Mouse (Mus musculus): ENCODE data around the gene Itpr2. TPM values are rescaled to one million over a fixed set of nuclear protein-coding genes. Genes with fewer than 3 reads are reported as not detected.

Itpr2 gene
- polyA plus RNA-seq, 1 experiment: 31.9 TPM

DNA sequence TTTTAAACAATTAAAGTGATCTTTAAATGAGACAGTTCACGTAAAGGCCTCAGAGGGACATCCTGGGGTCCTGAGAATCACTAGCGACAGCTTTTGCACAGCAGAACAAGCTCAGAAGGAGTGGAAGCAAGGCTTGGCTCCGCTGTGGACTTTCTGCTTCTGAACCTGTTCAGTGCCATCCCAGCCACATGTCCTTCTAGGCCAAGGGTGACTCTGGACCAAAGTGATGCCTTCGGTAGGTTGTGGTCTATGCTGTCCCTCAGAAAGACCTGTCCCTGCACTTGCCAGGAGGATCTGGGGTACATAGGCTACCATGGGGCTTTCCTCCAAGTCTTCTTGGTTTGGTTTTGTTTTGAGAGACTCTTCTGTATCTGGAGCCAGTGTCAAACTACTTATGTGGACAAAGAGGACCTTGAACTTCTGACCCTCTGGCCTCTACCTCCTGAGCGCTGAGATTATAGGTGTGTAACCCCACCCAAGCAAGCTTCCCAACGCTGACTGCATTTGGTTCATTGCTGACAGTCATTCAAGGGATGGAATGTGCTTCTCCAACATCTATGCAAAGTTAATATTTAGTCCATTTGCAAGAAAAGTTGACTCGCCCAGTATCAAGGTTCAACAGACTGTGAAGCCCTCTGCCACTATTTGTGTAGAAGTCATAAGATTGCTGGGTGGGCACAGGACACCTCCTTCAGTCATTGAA, 241.2 kb downstream of the Itpr2 start:
- H3K4me3 ChIP-seq (ENCODE audit: insufficient read depth, low read depth, low read length): no peak overlapping the region
- H3K27me3 ChIP-seq (replicated peaks; ENCODE audit: control insufficient read depth, insufficient read depth, low read length): no peaks in the 10 kb centered on the region
- H3K36me3 ChIP-seq (ENCODE audit: control insufficient read depth, insufficient read depth, low read length): no peaks in the 10 kb centered on the region
- 56% methylated on average over 7 of the region's 7 CpGs for WGBS
- TF ChIP-seq POLR2A (IDR thresholded peaks at IDR 0.05; ENCODE audit: low read depth, low read length) (no peak), CTCF (conservative IDR thresholded peaks at IDR 0.05; ENCODE audit: insufficient read depth, insufficient read length, low read depth, low read length) (no peak)
- H3K4me1 ChIP-seq (ENCODE audit: control insufficient read depth, insufficient read depth, low read length): peaks cover 4% of the 10 kb centered on the region; the same call in 1 of the 2 replicates
- peak; percentile 88 for DNase-seq
- H3K27ac ChIP-seq (ENCODE audit: insufficient read depth, low read depth, low read length): peak overlapping the region; percentile 98

DNA sequence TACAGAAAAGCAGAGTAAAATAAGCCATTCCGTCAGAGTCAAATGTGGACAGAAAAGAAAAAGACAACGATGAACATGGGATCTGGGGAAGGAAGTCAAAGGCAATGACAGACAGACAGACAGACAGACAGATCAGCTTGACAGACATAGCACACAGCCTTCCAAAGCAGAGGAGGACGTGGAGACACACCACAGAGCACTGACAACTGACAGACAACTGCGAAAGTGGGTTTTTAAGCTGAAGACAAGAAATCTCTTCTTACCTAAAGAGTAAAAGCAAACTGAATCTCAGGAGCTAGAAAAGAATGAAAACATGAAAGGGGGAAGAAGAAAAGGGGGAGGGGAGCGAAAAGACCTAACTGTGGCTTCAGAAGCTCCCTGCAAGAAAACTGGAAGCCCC, 243.3 kb downstream of the Itpr2 start:
- no peak for DNase-seq
- peaks cover 4% of the 10 kb centered on the region; the same call in 1 of the 2 replicates for H3K4me1 ChIP-seq (ENCODE audit: control insufficient read depth, insufficient read depth, low read length)
- H3K27ac ChIP-seq (ENCODE audit: insufficient read depth, low read depth, low read length): no peak overlapping the region
- H3K27me3 ChIP-seq (replicated peaks; ENCODE audit: control insufficient read depth, insufficient read depth, low read length): no peaks in the 10 kb centered on the region
- no peak overlapping the region for H3K4me3 ChIP-seq (ENCODE audit: insufficient read depth, low read depth, low read length)
- no peak for TF ChIP-seq CTCF (conservative IDR thresholded peaks at IDR 0.05; ENCODE audit: insufficient read depth, insufficient read length, low read depth, low read length)
- no peak for TF ChIP-seq POLR2A (IDR thresholded peaks at IDR 0.05; ENCODE audit: low read depth, low read length)
- 96% methylated on average over 5 of the region's 5 CpGs for WGBS
- H3K36me3 ChIP-seq (ENCODE audit: control insufficient read depth, insufficient read depth, low read length): no peaks in the 10 kb centered on the region

DNA sequence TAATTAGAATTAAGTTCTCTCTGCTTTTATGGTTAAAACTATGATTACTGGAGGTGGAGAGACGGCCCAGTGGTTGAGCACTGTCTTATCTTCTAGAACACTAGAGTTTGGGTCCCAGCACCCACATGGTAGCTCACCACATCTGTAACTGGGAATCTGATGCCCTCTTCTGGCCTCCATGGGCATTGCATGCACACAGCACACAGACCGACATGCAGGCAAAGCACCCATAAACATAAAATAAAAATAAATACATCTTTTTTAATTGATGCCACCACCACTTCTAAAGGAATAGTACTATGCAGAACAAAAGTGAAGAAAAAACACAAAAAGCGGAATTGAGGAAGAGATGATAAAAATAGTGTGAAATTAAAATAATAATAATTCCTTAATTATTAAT, 243.8 kb downstream of the Itpr2 start:
- TF ChIP-seq CTCF (conservative IDR thresholded peaks at IDR 0.05; ENCODE audit: insufficient read depth, insufficient read length, low read depth, low read length) (0 out of 2 replicates have a peak, but pooled peaks have one; percentile 21), POLR2A (IDR thresholded peaks at IDR 0.05; ENCODE audit: low read depth, low read length) (no peak)
- WGBS: over 99% methylated on average over 3 of the region's 3 CpGs
- DNase-seq: no peak

DNA sequence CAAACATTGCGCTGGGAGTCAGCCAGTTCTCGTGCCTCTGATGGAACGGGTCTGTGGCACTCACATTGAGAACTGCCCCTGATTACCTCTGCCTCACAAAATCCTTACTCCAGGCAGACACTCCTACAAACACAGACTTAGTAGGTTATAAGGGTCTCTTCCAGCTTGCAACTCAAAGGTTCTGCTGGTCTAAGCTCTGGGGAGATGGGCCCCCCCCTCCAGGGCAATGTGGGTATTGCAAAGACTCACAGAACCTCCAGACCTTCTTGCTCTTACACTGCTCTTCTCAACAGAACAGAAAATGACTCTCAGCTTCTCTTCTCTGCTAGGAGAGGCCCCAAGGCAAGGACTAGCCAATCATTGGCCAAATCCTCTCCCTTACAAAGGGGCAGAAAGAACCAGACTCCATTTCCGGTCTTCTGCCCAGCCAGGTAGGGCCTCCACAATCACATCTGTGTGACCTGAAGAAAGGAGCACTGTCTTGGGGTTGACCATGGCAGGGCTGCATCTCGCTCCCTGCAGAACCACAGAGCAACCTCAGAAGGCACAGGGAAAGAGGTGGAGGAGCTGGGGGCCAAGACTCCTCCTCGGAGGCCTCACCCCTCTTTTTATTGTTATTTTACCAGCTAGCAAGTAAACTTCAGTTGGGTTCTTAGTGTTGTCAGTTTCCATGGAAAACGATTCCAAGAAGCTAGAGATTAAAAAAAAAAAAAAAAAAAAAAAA, 244.9 kb downstream of the Itpr2 start:
- TF ChIP-seq POLR2A (IDR thresholded peaks at IDR 0.05; ENCODE audit: low read depth, low read length) (no peak), CTCF (conservative IDR thresholded peaks at IDR 0.05; ENCODE audit: insufficient read depth, insufficient read length, low read depth, low read length) (no peak; the same call in 1 of the 2 replicates)
- Histone ChIP-seq H3K27ac (ENCODE audit: insufficient read depth, low read depth, low read length) (no peak overlapping the region), H3K36me3 (ENCODE audit: control insufficient read depth, insufficient read depth, low read length) (no peaks in the 10 kb centered on the region), H3K27me3 (replicated peaks; ENCODE audit: control insufficient read depth, insufficient read depth, low read length) (no peaks in the 10 kb centered on the region), H3K4me3 (ENCODE audit: insufficient read depth, low read depth, low read length) (no peak overlapping the region), H3K4me1 (ENCODE audit: control insufficient read depth, insufficient read depth, low read length) (peaks cover 4% of the 10 kb centered on the region; the same call in 1 of the 2 replicates)
- WGBS: 87% methylated on average over 7 of the region's 7 CpGs
- no peak for DNase-seq

More for the DNA sequence above, 243.8 kb downstream of the Itpr2 start:
- no peak overlapping the region for H3K4me3 ChIP-seq (ENCODE audit: insufficient read depth, low read depth, low read length)
- H3K4me1 ChIP-seq (ENCODE audit: control insufficient read depth, insufficient read depth, low read length): peaks cover 4% of the 10 kb centered on the region; the same call in 1 of the 2 replicates
- no peaks in the 10 kb centered on the region for H3K36me3 ChIP-seq (ENCODE audit: control insufficient read depth, insufficient read depth, low read length)
- H3K27ac ChIP-seq (ENCODE audit: insufficient read depth, low read depth, low read length): no peak overlapping the region
- no peaks in the 10 kb centered on the region for H3K27me3 ChIP-seq (replicated peaks; ENCODE audit: control insufficient read depth, insufficient read depth, low read length)

DNA sequence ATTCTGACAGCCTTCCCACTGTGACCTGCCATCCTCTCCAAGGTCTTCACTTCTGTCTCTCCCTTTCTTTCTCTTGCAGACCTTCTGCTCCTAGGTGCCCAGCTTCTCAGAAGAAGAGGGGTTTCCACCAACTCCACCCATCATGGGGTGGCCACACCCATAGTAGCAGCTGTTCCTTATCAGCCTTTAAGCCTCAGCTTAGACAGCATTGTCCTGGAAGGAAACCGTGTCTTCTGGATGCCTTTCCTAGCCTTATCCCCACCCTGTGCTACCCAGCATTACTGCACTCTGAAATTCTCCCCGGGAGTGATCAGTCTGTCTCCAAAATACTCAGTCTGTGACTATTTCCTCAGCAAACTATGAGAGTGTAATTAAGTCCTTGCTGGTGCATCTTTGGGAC, 245.6 kb downstream of the Itpr2 start:
- H3K36me3 ChIP-seq (ENCODE audit: control insufficient read depth, insufficient read depth, low read length): no peaks in the 10 kb centered on the region
- H3K4me1 ChIP-seq (ENCODE audit: control insufficient read depth, insufficient read depth, low read length): peaks cover 4% of the 10 kb centered on the region; the same call in 1 of the 2 replicates
- H3K4me3 ChIP-seq (ENCODE audit: insufficient read depth, low read depth, low read length): no peak overlapping the region
- no peaks in the 10 kb centered on the region for H3K27me3 ChIP-seq (replicated peaks; ENCODE audit: control insufficient read depth, insufficient read depth, low read length)
- 44% methylated on average over 2 of the region's 2 CpGs for WGBS
- DNase-seq: no peak
- H3K27ac ChIP-seq (ENCODE audit: insufficient read depth, low read depth, low read length): no peak overlapping the region
- TF ChIP-seq POLR2A (IDR thresholded peaks at IDR 0.05; ENCODE audit: low read depth, low read length) (no peak), CTCF (conservative IDR thresholded peaks at IDR 0.05; ENCODE audit: insufficient read depth, insufficient read length, low read depth, low read length) (no peak)

DNA sequence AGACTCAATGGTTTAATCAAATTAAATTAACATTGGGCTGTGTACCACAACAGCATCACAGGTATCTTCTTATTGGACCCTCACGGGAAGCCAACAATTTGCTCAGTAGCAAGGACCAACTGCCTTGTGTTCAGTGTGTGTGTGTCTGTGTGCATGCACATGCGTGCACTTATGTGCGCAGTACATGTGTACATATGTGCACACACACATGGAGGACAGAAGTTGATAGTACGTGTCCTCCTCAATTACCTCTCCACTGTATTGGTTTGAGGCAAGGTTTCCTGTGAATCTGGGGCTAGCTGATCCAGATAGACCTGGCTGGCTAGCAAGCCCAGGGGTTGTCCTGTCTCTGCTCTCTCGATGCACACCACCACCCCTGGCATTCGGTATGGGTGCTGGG, 246.4 kb downstream of the Itpr2 start:
- H3K36me3 ChIP-seq (ENCODE audit: control insufficient read depth, insufficient read depth, low read length): no peaks in the 10 kb centered on the region
- no peak overlapping the region for H3K4me3 ChIP-seq (ENCODE audit: insufficient read depth, low read depth, low read length)
- no peak for TF ChIP-seq CTCF (conservative IDR thresholded peaks at IDR 0.05; ENCODE audit: insufficient read depth, insufficient read length, low read depth, low read length)
- no peak for TF ChIP-seq POLR2A (IDR thresholded peaks at IDR 0.05; ENCODE audit: low read depth, low read length)
- H3K27ac ChIP-seq (ENCODE audit: insufficient read depth, low read depth, low read length): no peak overlapping the region
- peaks cover 2% of the 10 kb centered on the region; the same call in 1 of the 2 replicates for H3K4me1 ChIP-seq (ENCODE audit: control insufficient read depth, insufficient read depth, low read length)
- WGBS: 96% methylated on average over 6 of the region's 6 CpGs
- no peaks in the 10 kb centered on the region for H3K27me3 ChIP-seq (replicated peaks; ENCODE audit: control insufficient read depth, insufficient read depth, low read length)
- DNase-seq: no peak

DNA sequence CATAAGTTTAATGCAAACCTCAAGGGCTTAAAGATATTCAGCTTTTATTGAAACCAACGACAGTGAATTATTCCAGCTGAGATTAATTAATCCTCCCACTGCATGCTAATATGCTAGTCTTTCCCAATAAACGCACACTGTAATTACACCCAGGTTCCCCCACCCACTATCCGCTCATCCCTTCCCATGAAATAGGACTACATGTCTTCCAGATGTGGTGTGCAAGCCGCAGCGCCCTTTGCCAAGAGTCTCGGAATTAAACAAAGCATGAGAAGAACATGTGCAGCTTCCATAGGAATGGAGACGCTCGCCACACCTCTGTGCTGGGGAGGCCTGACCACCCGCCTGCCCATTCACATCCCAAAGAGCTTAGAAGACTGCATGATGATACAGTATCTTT, 247.1 kb downstream of the Itpr2 start:
- no peak overlapping the region for H3K27ac ChIP-seq (ENCODE audit: insufficient read depth, low read depth, low read length)
- H3K27me3 ChIP-seq (replicated peaks; ENCODE audit: control insufficient read depth, insufficient read depth, low read length): no peaks in the 10 kb centered on the region
- 85% methylated on average over 9 of the region's 9 CpGs for WGBS
- TF ChIP-seq CTCF (conservative IDR thresholded peaks at IDR 0.05; ENCODE audit: insufficient read depth, insufficient read length, low read depth, low read length): no peak
- TF ChIP-seq POLR2A (IDR thresholded peaks at IDR 0.05; ENCODE audit: low read depth, low read length): no peak
- no peak overlapping the region for H3K4me3 ChIP-seq (ENCODE audit: insufficient read depth, low read depth, low read length)
- no peak for DNase-seq
- H3K4me1 ChIP-seq (ENCODE audit: control insufficient read depth, insufficient read depth, low read length): no peaks in the 10 kb centered on the region
- H3K36me3 ChIP-seq (ENCODE audit: control insufficient read depth, insufficient read depth, low read length): no peaks in the 10 kb centered on the region

All from kidney, adult 2 months (tissue).